Mouse (Mus musculus) kidney, postnatal 25 days (tissue): ENCODE results near the gene Ddx19b.
"Not testable (repeated sequence)": the region's sequence is repeated elsewhere in the genome, so short reads cannot be mapped to it uniquely, and the experiment has no call there.

Experiments
- DNase-seq, 2 experiments: peaks; one replicate each; pipeline ENCODE4 v3.0.0; 2021; ENCODE audit warnings: mixed read lengths in 2 of 2

Gene Ddx19b

DNA sequence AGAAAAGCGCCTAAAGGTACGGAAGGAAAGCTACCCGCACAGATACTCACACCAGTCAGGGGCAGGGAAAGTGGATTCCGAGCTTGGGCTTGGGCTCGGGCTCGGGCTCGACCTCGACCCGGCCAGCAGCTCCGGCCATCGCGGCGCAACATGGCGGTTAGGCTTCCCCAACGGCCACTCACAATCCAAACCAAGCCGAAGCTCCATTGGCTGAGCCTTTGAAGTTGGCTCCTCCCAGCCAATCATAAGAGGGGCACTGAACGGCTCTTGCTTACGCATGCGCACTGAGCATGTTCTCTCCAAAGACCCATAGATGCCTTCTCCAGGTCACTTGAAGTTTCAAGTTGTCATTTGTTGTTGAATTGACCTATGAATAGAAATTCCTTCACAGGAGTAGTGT lies at the start of gene Ddx19b:
Gene Ddx19b, minus strand, starts transcription at position 180 of the 400 bp plus-strand sequence.
- no peak for DNase-seq

GRCm38 (mm10) chr8:111079861-111080271 lies 48.3 kb upstream of the Ddx19b start:
- DNase-seq: peak; percentile 61 to 81

DNA sequence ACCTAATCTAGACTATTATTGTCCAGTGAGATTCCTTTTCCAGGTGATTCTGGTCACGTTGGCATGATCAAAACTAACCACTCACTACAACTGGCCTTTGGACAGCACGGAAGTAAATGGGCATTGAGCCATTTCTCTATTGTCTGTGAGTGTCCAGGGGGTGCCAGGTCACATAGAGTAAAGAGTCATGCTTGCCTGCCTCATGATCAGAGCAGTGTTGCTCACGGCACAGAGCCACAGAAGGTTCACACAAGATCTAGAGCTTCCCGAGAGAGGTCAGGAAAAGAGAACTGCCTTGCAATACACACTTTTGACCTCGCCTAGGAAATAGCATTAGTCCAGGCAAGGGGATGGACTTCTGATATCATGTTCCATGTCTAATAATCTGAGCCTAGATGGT lies 47.9 kb upstream of the Ddx19b start:
- DNase-seq: peak; percentile 37 to 59

- no peak for DNase-seq
These were observed 44.4 kb upstream of the Ddx19b start for GRCm38 (mm10) chr8:111075926-111076325.

DNA sequence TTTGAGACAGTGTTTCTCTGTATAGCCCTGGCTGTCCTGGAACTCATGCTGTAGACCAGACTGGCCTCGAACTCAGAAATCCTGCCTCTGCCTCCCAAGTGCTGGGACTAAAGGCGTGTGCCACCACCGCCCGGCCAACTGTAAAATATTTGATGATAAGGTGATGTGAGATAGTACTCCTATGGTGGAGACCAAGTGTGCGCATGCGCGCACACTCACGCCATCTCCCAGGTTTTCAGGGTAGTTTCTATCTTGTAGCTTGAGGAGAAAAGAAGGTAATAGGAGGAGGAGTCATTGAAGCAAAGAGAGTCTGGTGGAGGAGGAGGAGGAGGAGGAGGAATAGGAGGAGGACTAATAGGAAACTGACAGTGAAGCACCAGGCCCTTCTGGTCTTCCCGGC lies 37.1 kb upstream of the Ddx19b start:
- DNase-seq: not testable (repeated sequence)

GRCm38 (mm10) chr8:111067439-111067838 lies 35.9 kb upstream of the Ddx19b start:
- DNase-seq: peak in 1 of 2 experiments; percentile 40

GRCm38 (mm10) chr8:111066308-111066707 lies 34.8 kb upstream of the Ddx19b start:
- no peak for DNase-seq

- DNase-seq: no peak
These were observed 31.3 kb upstream of the Ddx19b start for GRCm38 (mm10) chr8:111062893-111063292.

- DNase-seq: peak; percentile 70 to 91
These were observed 30.7 kb upstream of the Ddx19b start for GRCm38 (mm10) chr8:111062072-111062757.

DNA sequence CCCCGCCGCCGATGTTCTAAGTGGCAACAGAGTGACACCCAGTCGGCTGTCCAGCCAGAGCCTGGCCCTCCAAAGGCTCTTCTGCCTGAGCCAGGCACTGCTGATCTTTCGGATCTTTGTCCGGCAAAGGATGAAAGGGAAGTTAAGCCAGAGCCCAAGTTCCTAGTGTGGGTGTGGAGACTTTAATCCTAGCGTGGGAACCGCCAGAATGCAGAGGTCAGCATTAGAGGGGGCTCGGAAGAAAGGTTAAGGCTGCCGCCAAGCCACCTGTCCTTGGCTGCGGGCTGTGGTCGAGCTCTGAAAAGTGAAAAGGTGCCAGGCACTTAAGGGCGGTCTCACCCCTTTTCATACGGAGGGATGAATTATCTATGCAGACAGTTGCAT lies 30.1 kb upstream of the Ddx19b start:
- DNase-seq: no peak

DNA sequence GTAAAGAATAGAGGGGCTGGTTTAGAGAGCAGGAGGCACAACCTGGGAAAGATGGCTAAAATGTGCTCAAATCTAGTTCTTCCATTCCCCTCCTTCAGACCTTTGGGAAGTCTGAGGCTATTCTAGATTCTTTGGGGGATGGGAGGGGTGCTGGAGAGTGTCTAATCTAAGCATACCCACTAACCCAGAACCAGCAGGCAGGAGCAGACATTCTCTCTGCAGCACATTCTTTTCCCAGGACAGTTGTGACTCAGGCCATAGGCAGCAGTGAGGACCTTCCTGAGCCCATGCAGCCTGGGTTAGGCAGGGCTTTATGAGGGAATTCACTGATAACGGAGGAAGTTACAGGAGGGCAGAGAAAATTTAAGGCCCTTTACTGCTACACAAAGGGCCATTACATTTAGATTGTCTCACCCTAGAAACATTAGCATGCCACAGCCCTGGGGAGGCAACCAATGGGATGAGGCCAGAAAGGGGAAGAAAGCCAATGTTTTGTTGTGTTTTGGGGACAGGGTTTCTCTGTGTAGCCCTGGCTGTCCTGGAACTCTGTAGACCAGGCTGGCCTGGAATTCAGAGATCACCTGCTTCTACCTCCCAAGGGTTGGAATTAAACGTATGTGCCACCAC lies 27.5 kb upstream of the Ddx19b start:
- DNase-seq: no peak

DNA sequence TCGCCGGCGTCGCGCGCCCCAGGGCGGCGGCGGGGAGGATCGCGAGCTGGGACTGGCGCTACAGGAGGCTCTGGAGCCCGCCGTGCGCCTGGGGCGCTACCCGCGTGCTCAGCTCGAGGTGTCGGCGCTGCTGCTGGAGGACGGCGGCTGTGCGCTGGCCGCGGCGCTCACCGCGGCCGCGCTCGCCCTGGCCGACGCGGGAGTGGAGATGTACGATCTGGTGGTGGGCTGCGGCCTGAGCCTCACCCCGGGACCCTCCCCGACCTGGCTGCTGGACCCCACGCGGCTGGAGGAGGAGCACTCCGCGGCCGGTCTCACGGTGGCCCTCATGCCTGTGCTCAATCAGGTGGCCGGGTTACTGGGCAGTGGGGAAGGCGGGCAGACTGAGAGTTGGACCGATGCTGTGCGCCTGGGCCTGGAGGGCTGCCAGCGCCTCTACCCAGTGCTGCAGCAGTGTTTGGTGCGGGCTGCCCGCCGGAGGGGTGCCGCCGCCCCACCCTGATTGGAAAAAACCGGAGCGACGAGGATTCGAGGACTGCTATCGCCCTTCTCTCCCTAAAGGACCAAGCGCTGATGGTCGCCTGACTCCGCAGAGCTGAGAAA lies 25.2 kb upstream of the Ddx19b start:
- DNase-seq: peak; percentile 63 to 83

DNA sequence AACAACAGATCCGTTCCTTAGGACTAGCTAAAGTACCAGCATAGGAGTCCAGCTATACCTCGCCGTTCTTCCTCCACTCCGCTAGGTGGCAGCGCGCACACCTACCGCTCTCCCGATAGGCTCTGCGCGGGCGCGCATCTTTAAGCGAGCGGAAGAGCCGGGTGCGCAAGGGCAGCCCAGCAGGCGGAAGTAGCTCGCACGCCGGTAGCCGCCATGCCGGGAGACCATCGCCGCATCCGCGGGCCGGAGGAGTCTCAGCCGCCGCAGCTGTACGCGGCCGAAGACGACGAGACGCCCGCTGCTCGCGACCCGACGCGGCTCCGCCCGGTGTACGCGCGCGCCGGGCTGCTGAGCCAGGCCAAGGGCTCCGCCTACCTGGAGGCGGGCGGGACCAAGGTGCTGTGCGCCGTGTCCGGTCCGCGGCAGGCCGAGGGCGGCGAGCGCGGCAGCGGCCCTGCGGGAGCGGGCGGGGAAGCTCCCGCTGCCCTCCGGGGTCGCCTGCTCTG lies 24.7 kb upstream of the Ddx19b start, which contains the start of gene Exosc6:
Gene Exosc6, plus strand, starts transcription at position 182 of the 506 bp plus-strand sequence.
- peak; percentile 91 to 96 for DNase-seq

- no peak for DNase-seq
These were observed 24.1 kb upstream of the Ddx19b start for GRCm38 (mm10) chr8:111055661-111056060.

DNA sequence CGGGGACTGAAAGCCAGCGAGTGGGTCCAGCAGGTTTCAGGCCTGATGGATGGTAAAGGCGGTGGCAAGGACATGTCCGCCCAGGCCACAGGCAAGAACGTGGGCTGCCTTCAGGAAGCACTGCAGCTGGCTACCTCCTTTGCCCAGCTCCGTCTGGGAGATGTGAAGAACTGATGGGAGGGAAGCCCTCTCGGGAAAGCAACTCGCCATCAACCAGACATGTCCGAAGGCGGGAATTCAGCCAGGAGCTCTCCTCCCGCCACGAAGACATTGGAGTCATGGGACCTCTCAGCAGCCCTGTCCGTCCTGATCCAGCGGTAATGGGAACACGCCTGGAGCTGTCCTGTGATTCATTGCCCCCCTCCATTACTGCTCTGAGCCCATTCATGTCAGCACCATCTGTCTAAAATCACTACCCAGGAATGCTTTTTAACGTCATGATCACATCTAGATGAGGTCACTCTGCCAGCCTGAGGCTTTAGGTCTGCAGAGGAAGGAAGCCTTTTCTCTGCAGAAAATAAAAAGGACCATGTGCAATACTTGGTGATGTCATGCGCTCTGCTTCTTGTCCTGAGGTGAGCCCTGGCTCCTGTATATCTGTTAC lies 23.6 kb upstream of the Ddx19b start:
- DNase-seq: no peak

GRCm38 (mm10) chr8:111053827-111054518 lies 22.4 kb upstream of the Ddx19b start:
- DNase-seq: no peak

- no peak for DNase-seq
These were observed 17.6 kb upstream of the Ddx19b start for GRCm38 (mm10) chr8:111049106-111049505.

DNA sequence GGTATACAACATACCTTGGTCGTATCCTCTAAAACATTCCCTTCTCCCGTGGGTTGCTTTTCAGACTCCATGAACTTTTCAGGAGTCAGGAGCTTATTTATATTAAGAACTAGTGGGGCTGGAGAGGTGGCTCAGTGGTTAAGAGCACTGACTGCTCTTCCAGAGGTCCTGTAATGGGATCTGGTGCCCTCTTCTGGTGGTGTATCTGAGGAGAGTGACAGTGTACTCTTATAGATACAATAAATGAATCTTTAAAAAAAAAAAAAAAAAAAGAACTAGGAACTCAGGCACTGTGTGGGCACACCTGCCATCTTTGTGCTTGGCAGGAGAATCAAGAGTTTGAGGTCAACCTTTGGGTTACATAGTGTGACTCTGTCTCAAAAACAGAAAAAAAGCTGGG lies 17.1 kb upstream of the Ddx19b start:
- DNase-seq: peak in 1 of 2 experiments; percentile 28

GRCm38 (mm10) chr8:111044003-111044734 lies 12.6 kb upstream of the Ddx19b start:
- peak in 1 of 2 experiments; percentile 17 for DNase-seq

- no peak for DNase-seq
These were observed 11.0 kb upstream of the Ddx19b start for GRCm38 (mm10) chr8:111042546-111042945.

GRCm38 (mm10) chr8:111036591-111036990 lies 5.0 kb upstream of the Ddx19b start:
- no peak for DNase-seq

DNA sequence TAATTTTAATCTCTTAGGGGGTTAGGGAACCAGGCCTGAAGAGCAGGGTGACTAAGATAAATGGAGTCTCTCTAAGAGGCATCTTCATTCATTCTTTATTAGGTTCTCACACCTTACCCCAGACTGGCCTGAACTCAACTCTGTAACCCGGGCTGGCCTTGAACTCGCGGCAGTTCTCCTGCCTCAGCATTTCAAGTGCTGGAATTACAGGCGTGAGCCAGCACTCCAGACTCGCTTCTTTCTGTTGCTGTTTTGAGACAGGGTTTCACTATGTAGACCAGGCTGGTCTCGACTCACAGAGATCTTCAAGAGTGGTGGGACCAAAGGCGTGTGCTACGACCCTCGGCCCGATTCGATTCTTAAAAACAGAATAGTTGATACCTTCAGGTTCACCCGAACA lies 2.7 kb upstream of the Ddx19b start:
- DNase-seq: peak in 1 of 2 experiments; percentile 14
